Mouse (Mus musculus): ENCODE measurements at regions not wholly inside any gene's neighbourhood (a gene's known extent, or its start where the extent isn't known, plus 50 kb on each side); places are given as distances from the start of the nearest gene placed in this dataset.

DNA sequence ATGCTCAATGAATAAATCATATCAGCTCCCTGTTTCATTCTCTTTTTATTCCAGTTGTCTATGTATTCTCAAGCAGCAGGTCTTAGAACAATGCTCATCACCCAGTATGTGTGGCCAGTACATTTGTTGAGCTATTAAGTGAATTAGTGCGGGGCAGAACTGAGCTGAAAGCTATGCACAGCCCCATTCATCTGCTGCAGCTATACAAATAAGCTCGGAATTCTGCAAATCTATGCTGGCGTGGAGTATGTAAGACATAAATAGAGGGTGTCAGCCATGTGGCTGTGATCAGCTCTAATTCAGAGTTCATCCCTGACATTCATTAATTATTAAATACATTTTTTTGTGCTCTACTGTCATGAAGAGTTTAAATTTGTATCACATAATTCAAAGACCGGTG lies 786.1 kb upstream of the A1bg start:
- H3K4me1 ChIP-seq (ENCODE audit: control insufficient read depth, insufficient read depth, low read length), result no peaks in the 10 kb centered on the region; the same call in 1 of the 2 replicates
- no peak overlapping the region for H3K9ac ChIP-seq (ENCODE audit: low read depth, low read length)
- no peak for DNase-seq (ENCODE audit: extremely low read depth, low read depth, low spot score)
- H3K27me3 ChIP-seq (ENCODE audit: control insufficient read depth, insufficient read depth, low read length), result no peaks in the 10 kb centered on the region
- TF ChIP-seq POLR2A (IDR thresholded peaks at IDR 0.05; ENCODE audit: extremely low read depth, insufficient read depth, low read length), result no peak
- TF ChIP-seq CTCF (IDR thresholded peaks at IDR 0.05; ENCODE audit: low read depth, low read length), result no peak
- H3K36me3 ChIP-seq (ENCODE audit: control insufficient read depth, insufficient read depth, low read length), result no peaks in the 10 kb centered on the region
- 91% methylated on average over 4 of the region's 4 CpGs for WGBS
- H3K27ac ChIP-seq (replicated peaks; ENCODE audit: insufficient read depth, low read depth, low read length), result no peak overlapping the region
- H3K4me3 ChIP-seq (ENCODE audit: insufficient read depth, low read depth, low read length), result no peak overlapping the region
- H3K79me2 ChIP-seq (ENCODE audit: control insufficient read depth, insufficient read depth, low read length), result no peaks in the 10 kb centered on the region

DNA sequence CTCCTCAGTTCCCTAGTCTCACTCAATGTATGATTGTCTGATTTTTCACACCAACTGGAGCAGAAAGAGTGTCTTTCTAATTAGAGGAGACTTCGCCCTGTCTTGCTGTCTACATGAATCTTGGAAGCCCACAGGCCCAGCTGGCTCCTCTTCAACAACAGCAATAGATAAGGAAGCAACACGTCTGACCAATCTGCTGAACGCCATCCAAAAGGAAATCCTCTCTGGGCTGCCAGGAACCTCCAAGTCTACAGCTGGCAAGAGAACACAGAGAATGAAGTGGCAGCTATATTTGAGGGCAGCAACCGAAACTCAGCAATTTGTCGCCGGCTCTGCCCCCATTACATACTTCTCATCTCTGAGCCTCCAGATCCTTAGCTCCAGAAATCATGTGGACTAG lies 785.1 kb upstream of the A1bg start:
- no peak overlapping the region for H3K9ac ChIP-seq (ENCODE audit: low read depth, low read length)
- 64% methylated on average over 6 of the region's 6 CpGs for WGBS
- no peaks in the 10 kb centered on the region for H3K79me2 ChIP-seq (ENCODE audit: control insufficient read depth, insufficient read depth, low read length)
- no peak for TF ChIP-seq POLR2A (IDR thresholded peaks at IDR 0.05; ENCODE audit: extremely low read depth, insufficient read depth, low read length)
- TF ChIP-seq CTCF (IDR thresholded peaks at IDR 0.05; ENCODE audit: low read depth, low read length), result no peak
- H3K36me3 ChIP-seq (ENCODE audit: control insufficient read depth, insufficient read depth, low read length), result no peaks in the 10 kb centered on the region
- H3K27ac ChIP-seq (replicated peaks; ENCODE audit: insufficient read depth, low read depth, low read length), result no peak overlapping the region
- no peaks in the 10 kb centered on the region for H3K27me3 ChIP-seq (ENCODE audit: control insufficient read depth, insufficient read depth, low read length)
- peak; percentile 19 for DNase-seq (ENCODE audit: extremely low read depth, low read depth, low spot score)
- no peak overlapping the region for H3K4me3 ChIP-seq (ENCODE audit: insufficient read depth, low read depth, low read length)
- H3K4me1 ChIP-seq (ENCODE audit: control insufficient read depth, insufficient read depth, low read length), result no peaks in the 10 kb centered on the region; the same call in 1 of the 2 replicates

DNA sequence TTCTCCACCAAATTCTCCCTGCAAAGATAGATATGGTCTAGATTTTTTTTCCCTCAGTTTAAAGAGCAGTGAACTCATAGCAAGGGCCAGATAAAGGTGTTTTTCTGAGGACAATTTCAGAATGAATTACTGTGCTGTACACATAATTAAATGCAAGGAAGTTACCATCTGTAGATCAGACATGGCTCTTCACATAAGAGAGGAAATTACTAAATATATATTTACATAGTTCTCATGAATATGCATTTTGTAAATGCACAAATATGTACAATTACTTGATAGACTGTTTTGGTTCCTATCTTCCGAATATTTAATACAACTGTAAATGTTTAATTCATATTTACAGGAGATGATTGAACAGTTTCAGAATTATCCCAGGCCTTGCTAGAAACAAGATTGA lies 769.9 kb upstream of the A1bg start:
- Histone ChIP-seq H3K36me3 (ENCODE audit: control insufficient read depth, insufficient read depth, low read length) (no peaks in the 10 kb centered on the region), H3K27me3 (ENCODE audit: control insufficient read depth, insufficient read depth, low read length) (no peaks in the 10 kb centered on the region), H3K79me2 (ENCODE audit: control insufficient read depth, insufficient read depth, low read length) (no peaks in the 10 kb centered on the region), H3K9ac (ENCODE audit: low read depth, low read length) (no peak overlapping the region), H3K27ac (replicated peaks; ENCODE audit: insufficient read depth, low read depth, low read length) (no peak overlapping the region), H3K4me3 (ENCODE audit: insufficient read depth, low read depth, low read length) (no peak overlapping the region), H3K4me1 (ENCODE audit: control insufficient read depth, insufficient read depth, low read length) (no peaks in the 10 kb centered on the region)
- TF ChIP-seq POLR2A (IDR thresholded peaks at IDR 0.05; ENCODE audit: extremely low read depth, insufficient read depth, low read length), result no peak
- no peak for TF ChIP-seq CTCF (IDR thresholded peaks at IDR 0.05; ENCODE audit: low read depth, low read length)
- no peak for DNase-seq (ENCODE audit: extremely low read depth, low read depth, low spot score)
- 95% methylated on average over 1 of the region's 1 CpGs for WGBS

DNA sequence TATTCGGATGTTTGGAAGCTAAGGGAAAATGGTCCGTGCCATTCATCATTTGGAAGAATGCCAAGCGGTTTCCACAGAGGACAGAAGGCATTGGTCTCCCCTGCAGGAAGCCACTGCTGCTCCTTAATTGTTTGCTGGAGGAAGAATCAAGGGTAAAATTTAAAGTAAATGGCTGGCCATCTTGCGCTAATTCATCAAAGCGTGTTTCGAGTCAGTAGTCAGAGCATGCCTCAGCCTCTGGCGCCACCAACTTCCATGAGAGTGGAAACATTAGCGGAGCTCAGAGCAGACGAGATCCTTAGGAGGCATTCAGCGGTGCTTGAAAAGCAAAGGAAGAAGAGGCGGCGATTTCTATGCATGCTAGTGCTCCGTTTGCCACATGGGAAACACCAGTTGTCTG lies 767.6 kb upstream of the A1bg start:
- TF ChIP-seq POLR2A (IDR thresholded peaks at IDR 0.05; ENCODE audit: extremely low read depth, insufficient read depth, low read length) (no peak), CTCF (IDR thresholded peaks at IDR 0.05; ENCODE audit: low read depth, low read length) (no peak)
- DNase-seq (ENCODE audit: extremely low read depth, low read depth, low spot score), result no peak
- Histone ChIP-seq H3K4me1 (ENCODE audit: control insufficient read depth, insufficient read depth, low read length) (no peaks in the 10 kb centered on the region), H3K79me2 (ENCODE audit: control insufficient read depth, insufficient read depth, low read length) (no peaks in the 10 kb centered on the region), H3K27ac (replicated peaks; ENCODE audit: insufficient read depth, low read depth, low read length) (no peak overlapping the region), H3K4me3 (ENCODE audit: insufficient read depth, low read depth, low read length) (no peak overlapping the region), H3K9ac (ENCODE audit: low read depth, low read length) (no peak overlapping the region), H3K36me3 (ENCODE audit: control insufficient read depth, insufficient read depth, low read length) (no peaks in the 10 kb centered on the region), H3K27me3 (ENCODE audit: control insufficient read depth, insufficient read depth, low read length) (no peaks in the 10 kb centered on the region)
- WGBS, result 81% methylated on average over 13 of the region's 13 CpGs

DNA sequence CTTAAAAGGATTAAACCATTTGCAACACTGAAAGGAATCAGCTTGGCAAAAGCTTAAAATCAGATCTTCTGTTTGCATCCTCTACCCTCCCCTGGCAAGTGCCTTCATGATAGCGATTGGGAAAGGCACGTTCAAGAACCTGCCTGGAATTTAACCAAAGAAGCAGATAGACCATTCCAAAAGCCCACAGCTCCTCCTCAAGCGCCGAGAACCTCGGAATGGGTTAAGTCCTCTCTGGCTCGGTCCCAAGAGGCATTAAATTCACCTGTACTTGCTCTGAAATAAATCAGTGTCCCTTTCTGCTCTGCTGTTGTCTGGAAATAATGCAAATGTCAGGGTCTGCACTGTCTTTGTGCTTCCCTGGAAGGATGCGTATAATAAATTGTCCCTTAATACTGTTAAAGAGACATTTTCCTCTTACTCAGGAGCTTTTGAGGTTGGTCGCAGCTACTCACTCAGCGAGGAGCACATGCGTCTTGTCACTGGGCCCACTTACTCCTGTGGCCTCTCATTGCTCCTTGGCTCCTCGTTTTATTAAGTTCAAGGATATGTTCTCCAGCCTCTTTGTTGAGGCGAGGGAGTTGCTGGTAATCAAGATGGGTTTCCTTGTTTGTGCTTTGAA lies 767.1 kb upstream of the A1bg start:
- no peak for TF ChIP-seq POLR2A (IDR thresholded peaks at IDR 0.05; ENCODE audit: extremely low read depth, insufficient read depth, low read length)
- no peak for TF ChIP-seq CTCF (IDR thresholded peaks at IDR 0.05; ENCODE audit: low read depth, low read length)

DNA sequence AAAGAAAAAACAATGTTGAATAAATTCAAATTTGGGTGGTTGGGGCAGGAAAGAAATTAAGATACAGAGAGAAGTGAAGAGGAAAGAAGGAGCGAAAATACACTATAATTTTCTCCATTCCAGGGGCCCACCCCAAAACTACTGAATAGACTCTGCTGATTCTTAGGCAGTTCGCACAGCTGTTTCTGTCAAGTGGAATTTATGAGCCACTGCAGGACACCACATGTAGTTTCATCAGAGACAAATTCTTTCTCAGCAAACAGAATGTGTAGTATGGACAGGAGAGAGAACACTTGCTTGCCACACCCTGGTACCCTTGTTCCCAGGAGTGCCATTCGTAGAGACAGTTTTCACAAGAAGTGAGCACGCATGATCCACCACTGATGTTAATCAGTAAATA lies 760.2 kb upstream of the A1bg start:
- WGBS, result 94% methylated on average over 4 of the region's 4 CpGs
- TF ChIP-seq POLR2A (IDR thresholded peaks at IDR 0.05; ENCODE audit: extremely low read depth, insufficient read depth, low read length) (no peak), CTCF (IDR thresholded peaks at IDR 0.05; ENCODE audit: low read depth, low read length) (no peak)
- no peak overlapping the region for H3K4me3 ChIP-seq (ENCODE audit: insufficient read depth, low read depth, low read length)
- no peaks in the 10 kb centered on the region; the same call in 1 of the 2 replicates for H3K4me1 ChIP-seq (ENCODE audit: control insufficient read depth, insufficient read depth, low read length)
- H3K9ac ChIP-seq (ENCODE audit: low read depth, low read length), result no peak overlapping the region
- no peaks in the 10 kb centered on the region for H3K79me2 ChIP-seq (ENCODE audit: control insufficient read depth, insufficient read depth, low read length)
- H3K27me3 ChIP-seq (ENCODE audit: control insufficient read depth, insufficient read depth, low read length), result no peaks in the 10 kb centered on the region
- DNase-seq (ENCODE audit: extremely low read depth, low read depth, low spot score), result no peak
- H3K36me3 ChIP-seq (ENCODE audit: control insufficient read depth, insufficient read depth, low read length), result no peaks in the 10 kb centered on the region
- H3K27ac ChIP-seq (replicated peaks; ENCODE audit: insufficient read depth, low read depth, low read length), result no peak overlapping the region

More for the DNA sequence above, 767.1 kb upstream of the A1bg start:
- no peaks in the 10 kb centered on the region for H3K4me1 ChIP-seq (ENCODE audit: control insufficient read depth, insufficient read depth, low read length)
- H3K36me3 ChIP-seq (ENCODE audit: control insufficient read depth, insufficient read depth, low read length), result no peaks in the 10 kb centered on the region
- no peak overlapping the region for H3K9ac ChIP-seq (ENCODE audit: low read depth, low read length)
- no peaks in the 10 kb centered on the region for H3K27me3 ChIP-seq (ENCODE audit: control insufficient read depth, insufficient read depth, low read length)
- 86% methylated on average over 12 of the region's 12 CpGs for WGBS
- no peak overlapping the region for H3K27ac ChIP-seq (replicated peaks; ENCODE audit: insufficient read depth, low read depth, low read length)
- no peak overlapping the region for H3K4me3 ChIP-seq (ENCODE audit: insufficient read depth, low read depth, low read length)
- no peaks in the 10 kb centered on the region for H3K79me2 ChIP-seq (ENCODE audit: control insufficient read depth, insufficient read depth, low read length)
- no peak for DNase-seq (ENCODE audit: extremely low read depth, low read depth, low spot score)

Data from liver, adult 2 months (tissue).